Mouse (Mus musculus) thymus, adult 18-20 months (tissue): ENCODE data around the gene Olfr512.

ENCODE experiments used
- DNase-seq, 2 experiments: peaks; one replicate each; pipeline ENCODE4 v3.0.0; 2022; ENCODE audit warnings: mixed read lengths in 2 of 2

Gene Olfr512

GRCm38 (mm10) chr7:108713020-108713419 is at the start of gene Olfr512:
TSS of gene Olfr512 (plus strand) at chr7:108713320.
- no peak for DNase-seq

GRCm38 (mm10) chr7:108666118-108666517 is 47.0 kb upstream of the Olfr512 start, which contains the start of gene Olfr510:
TSS of gene Olfr510 (plus strand) at chr7:108666418.
- DNase-seq = no peak

- DNase-seq = no peak
Measured at GRCm38 (mm10) chr7:108671058-108671457, 42.1 kb upstream of the Olfr512 start.

GRCm38 (mm10) chr7:108678886-108679285 is 34.2 kb upstream of the Olfr512 start:
- DNase-seq = no peak

GRCm38 (mm10) chr7:108750673-108751072 is 37.6 kb downstream of the Olfr512 start, which contains the start of gene Olfr513:
TSS of gene Olfr513 (plus strand) at chr7:108750973.
- no peak for DNase-seq

GRCm38 (mm10) chr7:108760411-108760810 is 47.3 kb downstream of the Olfr512 start:
- DNase-seq = no peak
